Mouse (Mus musculus): ENCODE data around the gene Stat5b. TPM values are rescaled to one million over a fixed set of nuclear protein-coding genes. Genes with fewer than 3 reads are reported as not detected.

Gene Stat5b
- polyA plus RNA-seq, 1 experiment: 15.1 TPM

DNA sequence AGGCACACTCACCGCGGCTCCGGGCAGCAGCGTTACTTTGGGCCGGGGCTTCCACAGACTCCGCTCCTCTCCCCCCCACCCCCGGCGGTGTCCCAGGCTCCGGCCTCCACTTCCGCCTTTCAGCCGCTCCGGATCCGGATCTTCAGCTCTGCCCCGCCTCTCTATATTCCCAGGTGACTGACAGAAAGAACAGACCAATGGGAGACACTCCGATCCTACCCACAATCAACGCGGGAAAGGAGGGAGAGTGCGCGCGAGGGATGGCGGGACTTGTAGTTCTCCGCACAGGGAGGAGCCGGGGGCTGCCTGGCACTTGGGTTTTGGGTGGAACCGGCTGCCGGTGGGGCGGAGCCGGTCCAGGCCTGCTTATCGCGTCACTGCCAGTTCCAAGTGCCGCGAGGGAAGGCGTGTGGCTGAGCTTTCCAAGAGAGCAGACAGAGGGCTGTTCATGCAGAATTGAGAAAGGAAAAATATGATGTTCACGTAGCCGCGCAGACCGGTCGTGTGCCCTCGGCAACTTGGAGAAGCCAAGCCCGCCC is 112.4 kb downstream of the Stat5b start, which contains the start of gene Rab5c:
Rab5c (minus strand) TSS at position 150 of the 539 bp plus-strand sequence.
- peaks cover 26% of the 10 kb centered on the region for H3K4me1 ChIP-seq (ENCODE audit: control insufficient read depth, insufficient read depth, insufficient read length, low read length)
- H3K27ac ChIP-seq (replicated peaks; ENCODE audit: low read depth, low read length): peak within 1 kb of the TSS; percentile 89
- H3K4me3 ChIP-seq (ENCODE audit: insufficient read depth, low read depth, low read length): peak within 1 kb of the TSS; percentile 82

- Histone ChIP-seq H3K27ac (replicated peaks; ENCODE audit: low read depth, low read length) (peak overlapping the region; percentile 89), H3K4me3 (ENCODE audit: insufficient read depth, low read depth, low read length) (peak overlapping the region; percentile 82), H3K4me1 (ENCODE audit: control insufficient read depth, insufficient read depth, insufficient read length, low read length) (peaks cover 26% of the 10 kb centered on the region)
Measured at GRCm38 (mm10) chr11:100737105-100737733, 113.3 kb downstream of the Stat5b start.

DNA sequence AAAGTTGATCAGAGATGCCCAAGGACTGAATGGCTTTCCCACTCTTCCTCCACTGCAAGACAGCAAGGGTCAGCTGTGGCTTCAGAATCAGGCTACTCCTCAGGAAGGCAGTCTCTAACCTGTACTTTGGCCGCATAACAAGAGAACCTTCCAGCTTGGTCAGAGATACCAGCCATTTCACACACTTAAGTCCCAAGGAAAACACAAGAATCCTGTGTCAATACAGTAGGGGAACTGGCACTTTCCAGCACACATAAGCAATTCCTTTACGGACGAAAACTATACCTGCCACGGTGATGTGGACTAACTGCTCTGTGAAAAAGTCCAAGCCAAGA is 113.8 kb downstream of the Stat5b start:
- H3K27ac ChIP-seq (replicated peaks; ENCODE audit: low read depth, low read length): peak overlapping the region; percentile 3
- H3K4me3 ChIP-seq (ENCODE audit: insufficient read depth, low read depth, low read length): peak overlapping the region; percentile 82
- peaks cover 24% of the 10 kb centered on the region for H3K4me1 ChIP-seq (ENCODE audit: control insufficient read depth, insufficient read depth, insufficient read length, low read length)

DNA sequence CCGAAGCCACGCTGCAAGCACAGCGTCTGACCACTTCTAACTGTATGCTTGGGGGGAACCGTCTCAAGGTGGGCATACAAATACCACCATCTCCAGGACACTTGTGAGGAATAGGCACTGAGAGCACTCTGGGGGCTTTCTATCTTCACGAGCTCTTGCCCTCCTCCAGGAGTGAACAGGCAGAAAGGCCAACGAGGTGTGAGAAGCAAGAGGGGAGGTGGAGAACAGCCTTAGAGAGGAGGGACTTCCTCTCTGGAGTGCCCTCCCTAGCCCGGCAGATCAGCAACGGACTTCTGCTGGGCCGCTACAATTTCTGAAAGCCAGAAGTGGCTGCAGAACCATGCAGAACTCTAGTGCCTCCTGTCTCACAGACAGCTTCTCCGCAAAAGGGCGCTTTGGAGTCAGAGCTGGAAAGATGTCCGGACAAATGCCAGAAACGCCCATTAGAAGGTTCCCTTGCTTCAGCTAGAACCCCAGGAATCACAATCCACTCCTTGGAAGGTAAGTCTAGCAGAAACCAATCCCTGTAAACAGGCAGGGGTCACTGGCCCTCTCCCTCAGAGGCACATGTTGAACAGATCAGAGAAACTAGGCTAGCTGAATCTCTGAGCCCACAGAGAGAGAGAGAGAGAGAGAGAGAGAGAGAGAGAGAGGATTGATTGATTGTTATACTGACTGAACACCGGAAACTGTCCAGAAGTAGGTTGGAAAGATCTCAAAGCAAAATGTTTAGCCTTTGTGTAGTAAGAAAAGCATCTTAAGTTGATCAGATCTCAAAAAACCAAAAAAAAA is 114.4 kb downstream of the Stat5b start:
- peaks cover 22% of the 10 kb centered on the region for H3K4me1 ChIP-seq (ENCODE audit: control insufficient read depth, insufficient read depth, insufficient read length, low read length)
- peak overlapping the region; percentile 57 for H3K27ac ChIP-seq (replicated peaks; ENCODE audit: low read depth, low read length)
- H3K4me3 ChIP-seq (ENCODE audit: insufficient read depth, low read depth, low read length): peak overlapping the region; percentile 82

DNA sequence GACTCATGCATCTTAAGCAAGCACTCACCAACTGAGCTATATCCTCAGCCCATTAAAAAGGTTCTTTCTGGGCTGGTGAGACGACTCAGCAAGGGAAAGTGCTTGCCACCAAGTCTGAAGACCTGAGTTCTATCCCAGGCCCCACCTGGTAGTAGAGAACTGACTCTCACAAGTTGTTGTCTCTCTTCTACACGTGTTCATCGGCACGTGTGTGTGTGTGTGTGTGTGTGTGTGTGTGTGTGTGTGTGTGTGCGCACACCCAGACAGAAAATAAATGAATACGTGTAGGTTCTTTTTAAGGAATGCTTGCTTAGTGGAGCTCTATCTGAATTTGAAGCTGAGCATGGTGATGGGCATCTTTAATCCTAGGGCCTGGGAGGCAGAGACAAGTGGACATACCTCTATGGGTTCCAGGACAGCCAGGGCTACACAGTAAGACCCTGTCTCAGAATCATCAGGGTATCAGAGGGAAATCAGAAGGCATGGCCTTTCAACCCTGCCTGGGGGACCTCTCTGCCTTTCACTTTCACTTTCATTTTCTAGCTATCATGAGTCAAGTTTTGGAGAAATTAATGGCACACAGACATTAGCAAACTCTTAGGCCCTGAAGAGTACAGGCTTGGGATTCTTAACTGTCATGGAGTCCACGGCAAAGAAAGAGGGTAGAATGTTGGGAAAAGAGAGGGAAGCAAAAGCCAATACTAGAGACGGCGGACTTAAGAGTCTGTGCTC is 115.2 kb downstream of the Stat5b start:
- peaks cover 28% of the 10 kb centered on the region for H3K4me1 ChIP-seq (ENCODE audit: control insufficient read depth, insufficient read depth, insufficient read length, low read length)
- peak overlapping the region; percentile 82 for H3K4me3 ChIP-seq (ENCODE audit: insufficient read depth, low read depth, low read length)
- H3K27ac ChIP-seq (replicated peaks; ENCODE audit: low read depth, low read length): peak overlapping the region; percentile 57

Other genes starting within 250 kb of the Stat5b start
- gene Nkiras2, start 231.5 kb downstream of the Stat5b start, polyA plus RNA-seq (2012; ENCODE audit: insufficient read depth, insufficient read length, missing spikeins): 32.0 and 37.6 TPM in 2 replicates
- gene Dnajc7, start 230.6 kb downstream of the Stat5b start, polyA plus RNA-seq (2012; ENCODE audit: insufficient read depth, insufficient read length, missing spikeins): 246 and 295 TPM in 2 replicates
- gene Zfp385c, start 158.3 kb downstream of the Stat5b start, polyA plus RNA-seq (2012; ENCODE audit: insufficient read depth, insufficient read length, missing spikeins): not detected in 2 replicates
- gene Dhx58, start 146.5 kb downstream of the Stat5b start, polyA plus RNA-seq (2012; ENCODE audit: insufficient read depth, insufficient read length, missing spikeins): 3.6 and 6.4 TPM in 2 replicates
- gene Kat2a, start 138.3 kb downstream of the Stat5b start, polyA plus RNA-seq (2012; ENCODE audit: insufficient read depth, insufficient read length, missing spikeins): 6.9 and 8.4 TPM in 2 replicates
- not detected in 2 replicates for gene Hspb9, start 136.9 kb downstream of the Stat5b start, polyA plus RNA-seq (2012; ENCODE audit: insufficient read depth, insufficient read length, missing spikeins)
- 148 and 163 TPM in 2 replicates for gene Rab5c, start 112.5 kb downstream of the Stat5b start, polyA plus RNA-seq (2012; ENCODE audit: insufficient read depth, insufficient read length, missing spikeins)
- gene Kcnh4, start 90.8 kb downstream of the Stat5b start, polyA plus RNA-seq (2012; ENCODE audit: insufficient read depth, insufficient read length, missing spikeins): not detected in 2 replicates
- not detected in 2 replicates for gene Hcrt, start 87.8 kb downstream of the Stat5b start, polyA plus RNA-seq (2012; ENCODE audit: insufficient read depth, insufficient read length, missing spikeins)
- gene Ghdc, start 79.8 kb downstream of the Stat5b start, polyA plus RNA-seq (2012; ENCODE audit: insufficient read depth, insufficient read length, missing spikeins): 9.4 and 11.1 TPM in 2 replicates
- gene Stat5a, start 8.6 kb upstream of the Stat5b start, polyA plus RNA-seq (2012; ENCODE audit: insufficient read depth, insufficient read length, missing spikeins): 18.9 and 34.2 TPM in 2 replicates
- gene Stat3, start 88.8 kb upstream of the Stat5b start, polyA plus RNA-seq (2012; ENCODE audit: insufficient read depth, insufficient read length, missing spikeins): 18.8 and 20.9 TPM in 2 replicates
- gene Cavin1, start 120.2 kb upstream of the Stat5b start, polyA plus RNA-seq (2012; ENCODE audit: insufficient read depth, insufficient read length, missing spikeins): 242 and 279 TPM in 2 replicates
- gene Atp6v0a1, start 158.7 kb upstream of the Stat5b start, polyA plus RNA-seq (2012; ENCODE audit: insufficient read depth, insufficient read length, missing spikeins): 26.1 and 26.7 TPM in 2 replicates
- gene Naglu, start 219.3 kb upstream of the Stat5b start, polyA plus RNA-seq (2012; ENCODE audit: insufficient read depth, insufficient read length, missing spikeins): 4.4 and 7.1 TPM in 2 replicates
- not detected in 2 replicates for gene Hsd17b1, start 227.7 kb upstream of the Stat5b start, polyA plus RNA-seq (2012; ENCODE audit: insufficient read depth, insufficient read length, missing spikeins)
- 98.3 and 102 TPM in 2 replicates for gene Coasy, start 231.8 kb upstream of the Stat5b start, polyA plus RNA-seq (2012; ENCODE audit: insufficient read depth, insufficient read length, missing spikeins)
- gene Mlx, start 236.6 kb upstream of the Stat5b start, polyA plus RNA-seq (2012; ENCODE audit: insufficient read depth, insufficient read length, missing spikeins): 55.0 and 67.5 TPM in 2 replicates
- 1.7 and 3.6 TPM in 2 replicates for gene Psmc3ip, start 244.7 kb upstream of the Stat5b start, polyA plus RNA-seq (2012; ENCODE audit: insufficient read depth, insufficient read length, missing spikeins)